Mouse (Mus musculus): Measurements from ENCODE around the gene Fam25c.

- TF ChIP-seq CTCF (IDR thresholded peaks at IDR 0.05; ENCODE audit: control insufficient read depth, insufficient read depth, low read length) = no peak
- TF ChIP-seq POLR2A (IDR thresholded peaks at IDR 0.05; ENCODE audit: borderline replicate concordance, control insufficient read depth, low read depth, low read length) = no peak
These were observed 15.7 kb upstream of the Fam25c start for GRCm38 (mm10) chr14:34370921-34371320.

All from bone marrow, adult 2 months (tissue).